Mouse (Mus musculus) hindbrain, embryonic 14.5 days (tissue): ENCODE measurements around the gene Epb41l1. TPM values are rescaled to one million over a fixed set of nuclear protein-coding genes. Genes with fewer than 3 reads are reported as not detected.
A peak's percentile ranks its signal among the peaks of the same experiment; 100 is the strongest.

Source experiments
- ATAC-seq: fragments of 200-750 bp; cut with Nextera tagmentation; 2 replicates; pipeline ENCODE4 v1.8.0; 2017; ENCODE audit warnings: moderate number of reproducible peaks, mild to moderate bottlenecking, moderate TSS enrichment, moderate library complexity; ENCODE audit not compliant: low FRiP score
- DNase-seq: peaks from one replicate; pipeline ENCODE4 v3.0.0-alpha.2; 2015; ENCODE audit warnings: low spot score
- H3K27ac ChIP-seq: fragments of 300-500 bp; sonication (generic); 2 replicates; pipeline ENCODE4 v1.5.1; 2014; ENCODE audit warnings: mild to moderate bottlenecking, moderate library complexity
- H3K27me3 ChIP-seq: fragments of 300-500 bp; sonication (generic); 2 replicates; pipeline ENCODE4 v1.6.1; 2014; ENCODE audit warnings: mild to moderate bottlenecking, low read length, mixed read lengths; ENCODE audit not compliant: control insufficient read depth, insufficient read depth
- H3K36me3 ChIP-seq: fragments of 300-500 bp; sonication (generic); replicated peaks from 2 replicates; pipeline ENCODE4 v1.6.1; 2014; ENCODE audit not compliant: control insufficient read depth, insufficient read depth
- H3K4me1 ChIP-seq: fragments of 300-500 bp; sonication (generic); replicated peaks from 2 replicates; pipeline ENCODE4 v1.6.1; 2014; ENCODE audit warnings: antibody characterized with exemption, low read length, mixed read lengths; ENCODE audit not compliant: control insufficient read depth, insufficient read depth
- H3K4me2 ChIP-seq: fragments of 300-500 bp; sonication (generic); replicated peaks from 2 replicates; pipeline ENCODE4 v1.6.1; 2014; ENCODE audit warnings: mild to moderate bottlenecking, moderate library complexity
- H3K4me3 ChIP-seq: fragments of 300-500 bp; sonication (generic); replicated peaks from 2 replicates; pipeline ENCODE4 v1.5.1; 2014; ENCODE audit warnings: mild to moderate bottlenecking, low read length
- H3K9ac ChIP-seq: fragments of 300-500 bp; sonication (generic); 2 replicates; pipeline ENCODE4 v1.6.1; 2014
- H3K9me3 ChIP-seq: fragments of 300-500 bp; sonication (generic); 2 replicates; pipeline ENCODE4 v1.6.1; 2016; ENCODE audit warnings: low read length; ENCODE audit not compliant: control insufficient read depth
- WGBS: fragments of 180-500 bp; shearing (Covaris S2); extraction: QIAGEN DNeasy Blood & Tissue Kit; methylation state at CpG from one replicate; pipeline ENCODE4 v1.1.7; 2014; 5-methylcytosine and 5-hydroxymethylcytosine counted together
- polyA plus RNA-seq: library from polyadenylated mRNA; unstranded; fragments of >200 nt; fragmentation: Nextera tagmentation; extraction: Ambion mirVana; gene quantifications from 2 replicates; pipeline ENCODE4 v1.2.1, GENCODE M21; 2014

Gene Epb41l1
- polyA plus RNA-seq, 1 experiment from 2014 or later, result 19.5 TPM

GRCm38 (mm10) chr2:156522994-156523393 is 102.3 kb downstream of the Epb41l1 start:
- Histone ChIP-seq H3K27me3 (no peaks in the 10 kb centered on the region), H3K36me3 (peaks cover 93% of the 10 kb centered on the region), H3K9ac (no peak overlapping the region), H3K4me1 (no peaks in the 10 kb centered on the region), H3K27ac (no peak overlapping the region), H3K4me2 (no peak overlapping the region), H3K4me3 (no peak overlapping the region), H3K9me3 (no peaks in the 10 kb centered on the region)
- no peak for DNase-seq
- WGBS, result 92% methylated on average over 11 of the region's 11 CpGs
- ATAC-seq, result no peak

- Histone ChIP-seq H3K4me3 (no peak overlapping the region), H3K36me3 (peaks cover 85% of the 10 kb centered on the region), H3K27ac (no peak overlapping the region), H3K9me3 (no peaks in the 10 kb centered on the region), H3K9ac (no peak overlapping the region), H3K27me3 (no peaks in the 10 kb centered on the region), H3K4me2 (no peak overlapping the region), H3K4me1 (no peaks in the 10 kb centered on the region)
- no peak for ATAC-seq
- WGBS, result 32% methylated on average over 3 of the region's 3 CpGs
- no peak for DNase-seq
These were observed 103.4 kb downstream of the Epb41l1 start for GRCm38 (mm10) chr2:156524078-156524477.

- no peak for ATAC-seq
- H3K9ac ChIP-seq, result no peak overlapping the region
These were observed 109.0 kb downstream of the Epb41l1 start for GRCm38 (mm10) chr2:156529726-156530125.

GRCm38 (mm10) chr2:156533160-156533559 is 112.5 kb downstream of the Epb41l1 start:
- Histone ChIP-seq H3K4me3 (no peak overlapping the region), H3K4me1 (no peaks in the 10 kb centered on the region), H3K36me3 (peaks cover 47% of the 10 kb centered on the region), H3K27me3 (no peaks in the 10 kb centered on the region), H3K9me3 (no peaks in the 10 kb centered on the region), H3K27ac (no peak overlapping the region), H3K9ac (no peak overlapping the region), H3K4me2 (no peak overlapping the region)
- ATAC-seq (no peak), DNase-seq (no peak)
- 85% methylated on average over 2 of the region's 2 CpGs for WGBS

More at GRCm38 (mm10) chr2:156529726-156530125, 109.0 kb downstream of the Epb41l1 start:
- Histone ChIP-seq H3K4me1 (no peaks in the 10 kb centered on the region), H3K9me3 (no peaks in the 10 kb centered on the region), H3K4me2 (no peak overlapping the region), H3K27ac (no peak overlapping the region), H3K36me3 (peaks cover 60% of the 10 kb centered on the region), H3K27me3 (no peaks in the 10 kb centered on the region), H3K4me3 (no peak overlapping the region)
- WGBS, result 55% methylated on average over 2 of the region's 2 CpGs
- DNase-seq, result peak; percentile 82

GRCm38 (mm10) chr2:156538817-156539555 is 118.3 kb downstream of the Epb41l1 start:
- Histone ChIP-seq H3K9me3 (no peaks in the 10 kb centered on the region), H3K9ac (no peak overlapping the region), H3K27ac (no peak overlapping the region), H3K27me3 (no peaks in the 10 kb centered on the region), H3K4me1 (no peaks in the 10 kb centered on the region), H3K4me2 (no peak overlapping the region), H3K36me3 (peaks cover 51% of the 10 kb centered on the region), H3K4me3 (no peak overlapping the region)
- DNase-seq (no peak), ATAC-seq (no peak)
- WGBS, result 87% methylated on average over 7 of the region's 7 CpGs

GRCm38 (mm10) chr2:156540991-156541390 is 120.3 kb downstream of the Epb41l1 start:
- Histone ChIP-seq H3K4me3 (no peak overlapping the region), H3K9me3 (no peaks in the 10 kb centered on the region), H3K36me3 (peaks cover 39% of the 10 kb centered on the region), H3K27ac (no peak overlapping the region), H3K4me1 (no peaks in the 10 kb centered on the region), H3K4me2 (no peak overlapping the region), H3K27me3 (no peaks in the 10 kb centered on the region), H3K9ac (no peak overlapping the region)
- WGBS, result 87% methylated on average over 7 of the region's 7 CpGs
- DNase-seq (no peak), ATAC-seq (no peak)

GRCm38 (mm10) chr2:156542410-156542809 is 121.7 kb downstream of the Epb41l1 start:
- no peak for ATAC-seq
- Histone ChIP-seq H3K4me3 (no peak overlapping the region), H3K9me3 (no peaks in the 10 kb centered on the region), H3K27ac (no peak overlapping the region), H3K4me2 (no peak overlapping the region), H3K9ac (no peak overlapping the region), H3K4me1 (peaks cover 6% of the 10 kb centered on the region; the same call in 1 of the 2 replicates), H3K27me3 (no peaks in the 10 kb centered on the region), H3K36me3 (peaks cover 29% of the 10 kb centered on the region)
- no peak for DNase-seq
- 84% methylated on average over 8 of the region's 8 CpGs for WGBS

- Histone ChIP-seq H3K4me2 (no peak overlapping the region), H3K27me3 (no peaks in the 10 kb centered on the region), H3K36me3 (peaks cover 23% of the 10 kb centered on the region), H3K9me3 (no peaks in the 10 kb centered on the region), H3K27ac (no peak overlapping the region), H3K4me3 (no peak overlapping the region), H3K4me1 (peaks cover 14% of the 10 kb centered on the region), H3K9ac (no peak overlapping the region)
- DNase-seq (no peak), ATAC-seq (no peak)
- WGBS, result 77% methylated on average over 3 of the region's 3 CpGs
These were observed 123.1 kb downstream of the Epb41l1 start for GRCm38 (mm10) chr2:156543804-156544203.

- no peaks in the 10 kb centered on the region for H3K9me3 ChIP-seq
- peak within 1 kb of the TSS; percentile 79 for H3K4me2 ChIP-seq
- H3K4me1 ChIP-seq, result peaks cover 14% of the 10 kb centered on the region
- peak within 1 kb of the TSS; percentile 60 for H3K27ac ChIP-seq
- peak within 1 kb of the TSS; percentile 73 for H3K4me3 ChIP-seq
- WGBS, result 5% methylated on average over 39 of the region's 39 CpGs
- DNase-seq, result peak; percentile 88
- peak within 1 kb of the TSS; percentile 83 for H3K9ac ChIP-seq
- H3K27me3 ChIP-seq, result no peaks in the 10 kb centered on the region
- H3K36me3 ChIP-seq, result peaks cover 17% of the 10 kb centered on the region
- ATAC-seq, result peak; percentile 53; the same call in 1 of the 2 replicates
These were observed 126.6 kb downstream of the Epb41l1 start, which contains the start of gene Aar2 for GRCm38 (mm10) chr2:156547123-156547891. Gene Aar2 (plus strand): TSS chr2:156547584.
